Mouse (Mus musculus): ENCODE measurements around the gene Gpr157. TPM values are rescaled to one million over a fixed set of nuclear protein-coding genes. Genes with fewer than 3 reads are reported as not detected.

Gpr157 gene
- polyA plus RNA-seq, 1 experiment from 2014 or later = 1.6 TPM

- peak overlapping the region; percentile 93 for H3K27ac ChIP-seq (ENCODE audit: low read length)
These were observed 845 bp downstream of the Gpr157 start for GRCm38 (mm10) chr4:150087890-150088530.

GRCm38 (mm10) chr4:150089121-150089520 lies 2.0 kb downstream of the Gpr157 start:
- Histone ChIP-seq H3K9ac (replicated peaks; ENCODE audit: low read depth) (no peak overlapping the region), H3K4me3 (ENCODE audit: low read depth, low read length) (peak overlapping the region; percentile 60)
- DNase-seq (ENCODE audit: low spot score) = peak; percentile 66

More at GRCm38 (mm10) chr4:150087890-150088530, 845 bp downstream of the Gpr157 start:
- Histone ChIP-seq H3K27me3 (replicated peaks; ENCODE audit: insufficient read depth, low read length) (no peaks in the 10 kb centered on the region), H3K9me3 (ENCODE audit: low read length) (no peaks in the 10 kb centered on the region), H3K4me2 (replicated peaks; ENCODE audit: low read depth, low read length) (peak overlapping the region; percentile 94), H3K9ac (replicated peaks; ENCODE audit: low read depth) (peak overlapping the region; percentile 76), H3K36me3 (ENCODE audit: insufficient read depth, low read length) (no peaks in the 10 kb centered on the region), H3K4me3 (ENCODE audit: low read depth, low read length) (peak overlapping the region; percentile 60), H3K4me1 (ENCODE audit: insufficient read depth, low read depth, low read length) (peaks cover 14% of the 10 kb centered on the region)
- ATAC-seq (no peak), DNase-seq (ENCODE audit: low spot score) (no peak)
- WGBS = 20% methylated on average over 22 of the region's 29 CpGs
- no peak for TF ChIP-seq CTCF (IDR thresholded peaks at IDR 0.05)
- TF ChIP-seq EP300 (IDR thresholded peaks at IDR 0.05) = no peak

DNA sequence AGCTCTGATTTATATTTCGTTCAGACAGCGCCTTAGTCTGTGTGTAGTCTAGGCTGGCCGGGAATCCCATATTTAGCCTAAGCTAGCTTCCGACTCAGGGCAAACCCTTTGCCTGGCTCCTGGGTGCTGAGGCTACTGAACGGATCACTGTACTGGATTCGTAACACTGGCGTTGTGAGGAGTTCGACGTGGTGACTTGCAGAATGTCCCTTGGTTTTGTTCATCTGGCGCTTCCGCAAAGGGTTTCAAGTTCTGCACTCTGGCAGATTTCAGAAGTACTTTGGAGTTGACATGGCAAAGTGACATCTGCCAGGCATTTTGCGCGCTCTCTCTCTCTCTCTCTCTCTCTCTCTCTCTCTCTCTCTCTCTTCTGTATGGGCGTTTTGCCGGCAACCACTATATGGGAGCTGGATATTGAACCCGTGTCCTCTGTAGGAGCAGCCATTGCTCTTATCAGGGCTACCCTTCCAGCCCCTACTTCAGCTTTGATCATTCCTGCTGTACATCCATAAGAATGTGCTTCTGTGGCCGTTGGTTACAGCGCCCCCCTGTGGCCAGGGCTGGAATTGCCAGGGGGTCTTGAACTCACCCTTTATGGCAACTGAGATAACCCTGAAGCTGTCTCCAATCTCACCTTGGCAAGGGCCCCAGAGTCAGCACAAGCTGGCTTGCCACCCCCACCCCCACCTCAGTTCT lies 4.9 kb downstream of the Gpr157 start:
- H3K36me3 ChIP-seq (ENCODE audit: insufficient read depth, low read length) = no peaks in the 10 kb centered on the region
- no peak overlapping the region for H3K4me3 ChIP-seq (ENCODE audit: low read depth, low read length)
- no peak overlapping the region for H3K27ac ChIP-seq (ENCODE audit: low read length)
- H3K9me3 ChIP-seq (ENCODE audit: low read length) = no peaks in the 10 kb centered on the region
- no peak overlapping the region for H3K9ac ChIP-seq (replicated peaks; ENCODE audit: low read depth)
- H3K4me2 ChIP-seq (replicated peaks; ENCODE audit: low read depth, low read length) = no peak overlapping the region
- no peak for ATAC-seq
- H3K4me1 ChIP-seq (ENCODE audit: insufficient read depth, low read depth, low read length) = peaks cover 18% of the 10 kb centered on the region
- TF ChIP-seq EP300 (IDR thresholded peaks at IDR 0.05) (no peak), CTCF (IDR thresholded peaks at IDR 0.05) (peak; percentile 73)
- no peak for DNase-seq (ENCODE audit: low spot score)
- no peaks in the 10 kb centered on the region for H3K27me3 ChIP-seq (replicated peaks; ENCODE audit: insufficient read depth, low read length)
- 84% methylated on average over 18 of the region's 18 CpGs for WGBS

More at GRCm38 (mm10) chr4:150089121-150089520, 2.0 kb downstream of the Gpr157 start:
- Histone ChIP-seq H3K4me1 (ENCODE audit: insufficient read depth, low read depth, low read length) (peaks cover 18% of the 10 kb centered on the region), H3K36me3 (ENCODE audit: insufficient read depth, low read length) (no peaks in the 10 kb centered on the region), H3K4me2 (replicated peaks; ENCODE audit: low read depth, low read length) (peak overlapping the region; percentile 94), H3K27ac (ENCODE audit: low read length) (peak overlapping the region; percentile 93), H3K9me3 (ENCODE audit: low read length) (no peaks in the 10 kb centered on the region), H3K27me3 (replicated peaks; ENCODE audit: insufficient read depth, low read length) (no peaks in the 10 kb centered on the region)
- 37% methylated on average over 10 of the region's 10 CpGs for WGBS
- TF ChIP-seq CTCF (IDR thresholded peaks at IDR 0.05) (no peak), EP300 (IDR thresholded peaks at IDR 0.05) (no peak)
- ATAC-seq = no peak

- H3K36me3 ChIP-seq (ENCODE audit: insufficient read depth, low read length) = no peaks in the 10 kb centered on the region
- no peak overlapping the region for H3K4me3 ChIP-seq (ENCODE audit: low read depth, low read length)
- no peaks in the 10 kb centered on the region for H3K9me3 ChIP-seq (ENCODE audit: low read length)
- H3K4me2 ChIP-seq (replicated peaks; ENCODE audit: low read depth, low read length) = no peak overlapping the region
- WGBS = 63% methylated on average over 3 of the region's 3 CpGs
- no peak overlapping the region for H3K27ac ChIP-seq (ENCODE audit: low read length)
- no peak for TF ChIP-seq EP300 (IDR thresholded peaks at IDR 0.05)
- no peak; the same call in 1 of the 2 replicates for TF ChIP-seq CTCF (IDR thresholded peaks at IDR 0.05)
- no peak overlapping the region for H3K9ac ChIP-seq (replicated peaks; ENCODE audit: low read depth)
- DNase-seq (ENCODE audit: low spot score) = peak; percentile 46
- peaks cover 18% of the 10 kb centered on the region for H3K4me1 ChIP-seq (ENCODE audit: insufficient read depth, low read depth, low read length)
- ATAC-seq = no peak
- no peaks in the 10 kb centered on the region for H3K27me3 ChIP-seq (replicated peaks; ENCODE audit: insufficient read depth, low read length)
These were observed 5.4 kb downstream of the Gpr157 start for GRCm38 (mm10) chr4:150092583-150092902.

DNA sequence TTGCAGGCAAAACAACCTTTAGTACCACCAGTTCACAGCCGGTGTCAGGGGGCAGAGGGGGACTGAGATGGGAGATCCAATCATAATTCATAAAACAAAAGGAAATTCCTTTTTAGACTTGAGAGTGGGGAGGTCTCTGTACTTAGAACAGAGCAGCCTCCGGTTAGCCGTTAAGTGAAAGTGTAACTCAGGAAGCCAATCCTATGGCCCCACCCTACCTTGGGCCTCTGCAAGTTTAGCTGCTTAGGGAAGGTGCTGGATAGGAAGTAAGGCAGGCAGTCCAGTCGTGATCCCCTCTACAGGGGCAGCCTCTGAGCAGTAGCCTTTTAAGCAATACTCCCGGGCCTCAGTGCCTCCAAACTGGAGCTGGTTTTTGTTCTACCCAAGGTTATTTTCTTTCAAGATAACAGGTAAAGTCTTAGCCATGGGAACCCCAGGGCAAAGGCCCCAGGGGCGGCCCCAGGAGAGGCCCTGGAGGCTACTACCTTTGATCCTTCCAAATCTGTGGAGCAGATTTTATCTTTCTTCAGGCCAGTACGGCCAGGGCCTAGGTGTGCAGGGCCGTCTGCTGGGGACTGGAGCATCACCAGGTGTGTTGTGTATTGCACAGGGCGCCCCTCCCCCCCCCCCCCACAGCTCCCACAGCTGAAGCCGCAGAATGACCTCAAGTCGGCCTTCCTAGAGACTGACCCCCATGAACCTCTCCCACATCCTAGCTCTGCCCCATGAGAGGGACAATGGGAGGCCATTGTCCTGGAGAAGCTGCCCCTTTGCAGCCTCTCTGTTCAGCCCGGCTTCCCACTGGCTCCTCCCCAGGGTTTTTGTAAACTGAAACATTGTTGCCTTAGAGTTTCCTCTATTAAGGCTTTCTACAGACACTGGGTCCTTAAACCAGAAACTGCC lies 6.6 kb downstream of the Gpr157 start:
- Histone ChIP-seq H3K27me3 (replicated peaks; ENCODE audit: insufficient read depth, low read length) (no peaks in the 10 kb centered on the region), H3K4me2 (replicated peaks; ENCODE audit: low read depth, low read length) (no peak overlapping the region), H3K9ac (replicated peaks; ENCODE audit: low read depth) (no peak overlapping the region), H3K9me3 (ENCODE audit: low read length) (no peaks in the 10 kb centered on the region), H3K4me1 (ENCODE audit: insufficient read depth, low read depth, low read length) (peaks cover 16% of the 10 kb centered on the region), H3K27ac (ENCODE audit: low read length) (no peak overlapping the region), H3K36me3 (ENCODE audit: insufficient read depth, low read length) (no peaks in the 10 kb centered on the region), H3K4me3 (ENCODE audit: low read depth, low read length) (no peak overlapping the region)
- WGBS = 36% methylated on average over 10 of the region's 12 CpGs
- DNase-seq (ENCODE audit: low spot score) = no peak
- TF ChIP-seq CTCF (IDR thresholded peaks at IDR 0.05) (no peak), EP300 (IDR thresholded peaks at IDR 0.05) (no peak)
- ATAC-seq = no peak

DNA sequence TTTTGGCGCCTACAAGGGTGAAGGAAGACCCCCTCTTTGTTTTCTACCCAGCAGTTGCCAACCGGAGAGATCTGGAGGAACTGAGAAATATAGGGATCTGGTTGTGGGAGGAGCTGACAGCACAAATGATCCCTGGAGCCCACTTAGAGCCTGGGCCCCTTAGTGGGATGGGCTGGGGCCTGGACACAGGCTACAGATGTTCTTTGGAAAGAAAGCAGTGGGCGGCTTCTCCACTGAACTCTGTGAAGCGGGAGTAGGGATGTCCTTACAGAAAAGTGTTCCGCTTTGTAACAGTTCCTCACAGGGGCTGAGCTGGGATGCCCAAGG lies 7.3 kb downstream of the Gpr157 start:
- no peak overlapping the region for H3K27ac ChIP-seq (ENCODE audit: low read length)
- TF ChIP-seq EP300 (IDR thresholded peaks at IDR 0.05) (no peak), CTCF (IDR thresholded peaks at IDR 0.05) (no peak)
- H3K9me3 ChIP-seq (ENCODE audit: low read length) = no peaks in the 10 kb centered on the region
- H3K4me1 ChIP-seq (ENCODE audit: insufficient read depth, low read depth, low read length) = peaks cover 9% of the 10 kb centered on the region
- H3K4me3 ChIP-seq (ENCODE audit: low read depth, low read length) = no peak overlapping the region
- 66% methylated on average over 5 of the region's 5 CpGs for WGBS
- ATAC-seq = no peak
- no peaks in the 10 kb centered on the region for H3K27me3 ChIP-seq (replicated peaks; ENCODE audit: insufficient read depth, low read length)
- no peak for DNase-seq (ENCODE audit: low spot score)
- H3K4me2 ChIP-seq (replicated peaks; ENCODE audit: low read depth, low read length) = no peak overlapping the region
- H3K9ac ChIP-seq (replicated peaks; ENCODE audit: low read depth) = no peak overlapping the region
- H3K36me3 ChIP-seq (ENCODE audit: insufficient read depth, low read length) = no peaks in the 10 kb centered on the region

Data from lung, postnatal 0 days (tissue).